Mouse (Mus musculus) hindbrain, embryonic 14.5 days (tissue): ENCODE data around the gene Zfp689. TPM values are rescaled to one million over a fixed set of nuclear protein-coding genes. Genes with fewer than 3 reads are reported as not detected.

Source experiments
- ATAC-seq: fragments of 200-750 bp; cut with Nextera tagmentation; 2 replicates; pipeline ENCODE4 v1.8.0; 2017; ENCODE audit warnings: moderate number of reproducible peaks, mild to moderate bottlenecking, moderate TSS enrichment, moderate library complexity; ENCODE audit not compliant: low FRiP score
- DNase-seq: peaks from one replicate; pipeline ENCODE4 v3.0.0-alpha.2; 2015; ENCODE audit warnings: low spot score
- H3K27ac ChIP-seq: fragments of 300-500 bp; sonication (generic); 2 replicates; pipeline ENCODE4 v1.5.1; 2014; ENCODE audit warnings: mild to moderate bottlenecking, moderate library complexity
- H3K27me3 ChIP-seq: fragments of 300-500 bp; sonication (generic); 2 replicates; pipeline ENCODE4 v1.6.1; 2014; ENCODE audit warnings: mild to moderate bottlenecking, low read length, mixed read lengths; ENCODE audit not compliant: control insufficient read depth, insufficient read depth
- H3K36me3 ChIP-seq: fragments of 300-500 bp; sonication (generic); replicated peaks from 2 replicates; pipeline ENCODE4 v1.6.1; 2014; ENCODE audit not compliant: control insufficient read depth, insufficient read depth
- H3K4me1 ChIP-seq: fragments of 300-500 bp; sonication (generic); replicated peaks from 2 replicates; pipeline ENCODE4 v1.6.1; 2014; ENCODE audit warnings: antibody characterized with exemption, low read length, mixed read lengths; ENCODE audit not compliant: control insufficient read depth, insufficient read depth
- H3K4me2 ChIP-seq: fragments of 300-500 bp; sonication (generic); replicated peaks from 2 replicates; pipeline ENCODE4 v1.6.1; 2014; ENCODE audit warnings: mild to moderate bottlenecking, moderate library complexity
- H3K4me3 ChIP-seq: fragments of 300-500 bp; sonication (generic); replicated peaks from 2 replicates; pipeline ENCODE4 v1.5.1; 2014; ENCODE audit warnings: mild to moderate bottlenecking, low read length
- H3K9ac ChIP-seq: fragments of 300-500 bp; sonication (generic); 2 replicates; pipeline ENCODE4 v1.6.1; 2014
- H3K9me3 ChIP-seq: fragments of 300-500 bp; sonication (generic); 2 replicates; pipeline ENCODE4 v1.6.1; 2016; ENCODE audit warnings: low read length; ENCODE audit not compliant: control insufficient read depth
- WGBS: fragments of 180-500 bp; shearing (Covaris S2); extraction: QIAGEN DNeasy Blood & Tissue Kit; methylation state at CpG from one replicate; pipeline ENCODE4 v1.1.7; 2014; 5-methylcytosine and 5-hydroxymethylcytosine counted together
- polyA plus RNA-seq: library from polyadenylated mRNA; unstranded; fragments of >200 nt; fragmentation: Nextera tagmentation; extraction: Ambion mirVana; gene quantifications from 2 replicates; pipeline ENCODE4 v1.2.1, GENCODE M21; 2014

Zfp689 gene
- polyA plus RNA-seq, 1 experiment from 2014 or later = 12.9 TPM

GRCm38 (mm10) chr7:127454905-127455304 lies 5.9 kb upstream of the Zfp689 start:
- no peaks in the 10 kb centered on the region for H3K27me3 ChIP-seq
- no peak overlapping the region for H3K9ac ChIP-seq
- H3K36me3 ChIP-seq = peaks cover 27% of the 10 kb centered on the region
- ATAC-seq (no peak), DNase-seq (no peak)
- no peak overlapping the region for H3K27ac ChIP-seq
- no peaks in the 10 kb centered on the region for H3K9me3 ChIP-seq
- no peak overlapping the region for H3K4me2 ChIP-seq
- H3K4me3 ChIP-seq = no peak overlapping the region
- peaks cover 29% of the 10 kb centered on the region for H3K4me1 ChIP-seq
- WGBS = 94% methylated on average over 7 of the region's 7 CpGs

DNA sequence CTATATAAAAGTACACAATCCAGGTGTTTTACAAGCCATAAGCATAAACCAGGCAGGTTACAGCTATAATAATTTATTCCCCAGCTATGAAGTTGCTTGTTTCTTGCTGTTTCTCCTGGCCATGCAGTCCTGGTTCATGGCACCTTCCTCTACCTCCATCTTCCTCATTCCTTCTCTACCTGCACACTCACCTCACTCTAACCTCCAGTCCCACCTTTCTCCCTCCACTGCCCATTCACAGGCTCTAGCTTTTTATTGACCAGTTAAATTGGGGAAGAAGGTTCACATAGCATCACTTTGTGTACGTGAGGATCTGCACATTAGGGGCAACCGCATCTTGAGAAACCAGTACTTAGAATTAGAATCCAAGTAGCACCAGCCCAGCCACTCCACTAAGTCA lies 4.1 kb upstream of the Zfp689 start:
- 99% methylated on average over 2 of the region's 2 CpGs for WGBS
- H3K4me3 ChIP-seq = no peak overlapping the region
- DNase-seq (no peak), ATAC-seq (no peak)
- H3K9ac ChIP-seq = no peak overlapping the region
- peaks cover 37% of the 10 kb centered on the region for H3K4me1 ChIP-seq
- no peaks in the 10 kb centered on the region for H3K9me3 ChIP-seq
- H3K36me3 ChIP-seq = peaks cover 21% of the 10 kb centered on the region
- H3K27ac ChIP-seq = no peak overlapping the region
- H3K4me2 ChIP-seq = no peak overlapping the region
- H3K27me3 ChIP-seq = no peaks in the 10 kb centered on the region

DNA sequence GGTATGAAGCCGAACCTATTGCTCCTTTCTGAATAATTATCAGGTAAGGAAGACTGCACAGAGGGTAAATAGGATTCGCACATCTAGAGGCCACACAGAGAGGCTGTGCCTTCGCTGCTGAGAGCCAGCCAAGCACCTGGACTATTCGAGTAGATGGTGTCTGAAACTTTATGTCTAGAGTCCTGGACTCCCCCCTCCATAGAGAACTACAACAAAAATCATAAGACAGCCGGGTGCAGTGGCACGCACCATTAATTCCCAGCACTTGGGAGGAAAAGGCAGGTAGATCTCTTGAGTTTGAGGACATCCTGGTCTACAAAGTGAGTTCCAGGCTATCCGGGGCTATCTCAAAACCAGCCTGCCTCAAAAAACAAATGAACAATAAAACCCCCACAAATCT lies 1.0 kb upstream of the Zfp689 start:
- peaks cover 22% of the 10 kb centered on the region for H3K36me3 ChIP-seq
- no peaks in the 10 kb centered on the region for H3K9me3 ChIP-seq
- H3K4me3 ChIP-seq = peak overlapping the region; percentile 81
- 82% methylated on average over 7 of the region's 7 CpGs for WGBS
- H3K4me1 ChIP-seq = peaks cover 43% of the 10 kb centered on the region
- H3K27me3 ChIP-seq = no peaks in the 10 kb centered on the region
- H3K27ac ChIP-seq = peak overlapping the region; percentile 95
- DNase-seq = no peak
- peak overlapping the region; percentile 62 for H3K4me2 ChIP-seq
- H3K9ac ChIP-seq = peak overlapping the region; percentile 92
- ATAC-seq = no peak

- WGBS = 91% methylated on average over 20 of the region's 20 CpGs
- ATAC-seq (no peak), DNase-seq (no peak)
- no peak overlapping the region for H3K4me2 ChIP-seq
- no peak overlapping the region for H3K27ac ChIP-seq
- H3K4me1 ChIP-seq = peaks cover 8% of the 10 kb centered on the region
- H3K27me3 ChIP-seq = no peaks in the 10 kb centered on the region
- H3K4me3 ChIP-seq = no peak overlapping the region
- H3K36me3 ChIP-seq = peaks cover 46% of the 10 kb centered on the region
- no peaks in the 10 kb centered on the region for H3K9me3 ChIP-seq
- no peak overlapping the region for H3K9ac ChIP-seq
Measured at GRCm38 (mm10) chr7:127443976-127444375, 5.0 kb downstream of the Zfp689 start.

DNA sequence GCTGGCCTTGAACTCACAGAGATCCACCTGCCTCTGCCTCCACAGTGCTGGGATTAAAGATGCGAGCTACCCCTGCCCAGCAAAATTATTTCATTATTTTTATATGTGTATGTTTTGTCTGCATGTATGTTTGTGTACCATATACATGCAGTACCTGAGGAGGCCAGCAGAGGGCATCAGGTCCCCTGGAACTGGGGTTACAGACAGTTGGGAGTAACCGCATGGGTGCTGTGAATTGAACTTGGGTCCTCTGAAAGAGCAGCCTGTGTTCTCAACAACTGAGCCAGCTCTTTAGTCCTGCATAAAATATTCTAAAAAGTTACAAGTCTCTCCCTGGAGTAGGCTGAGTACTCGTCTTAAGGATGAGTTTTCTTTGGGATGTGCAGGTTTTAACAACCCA lies 11.2 kb downstream of the Zfp689 start:
- Histone ChIP-seq H3K9me3 (no peaks in the 10 kb centered on the region), H3K9ac (no peak overlapping the region), H3K27me3 (no peaks in the 10 kb centered on the region), H3K4me2 (no peak overlapping the region), H3K27ac (no peak overlapping the region), H3K4me3 (no peak overlapping the region), H3K4me1 (no peaks in the 10 kb centered on the region), H3K36me3 (peaks cover 12% of the 10 kb centered on the region)
- 87% methylated on average over 3 of the region's 3 CpGs for WGBS
- DNase-seq = no peak
- ATAC-seq = no peak

- no peak for ATAC-seq
- H3K9ac ChIP-seq = no peak overlapping the region
- H3K4me3 ChIP-seq = no peak overlapping the region
- no peaks in the 10 kb centered on the region for H3K27me3 ChIP-seq
- WGBS = 92% methylated on average over 4 of the region's 4 CpGs
- H3K27ac ChIP-seq = no peak overlapping the region
- H3K4me1 ChIP-seq = no peaks in the 10 kb centered on the region
- no peaks in the 10 kb centered on the region for H3K9me3 ChIP-seq
- no peaks in the 10 kb centered on the region for H3K36me3 ChIP-seq
- no peak overlapping the region for H3K4me2 ChIP-seq
- no peak for DNase-seq
Measured at GRCm38 (mm10) chr7:127435206-127435605, 13.8 kb downstream of the Zfp689 start.

DNA sequence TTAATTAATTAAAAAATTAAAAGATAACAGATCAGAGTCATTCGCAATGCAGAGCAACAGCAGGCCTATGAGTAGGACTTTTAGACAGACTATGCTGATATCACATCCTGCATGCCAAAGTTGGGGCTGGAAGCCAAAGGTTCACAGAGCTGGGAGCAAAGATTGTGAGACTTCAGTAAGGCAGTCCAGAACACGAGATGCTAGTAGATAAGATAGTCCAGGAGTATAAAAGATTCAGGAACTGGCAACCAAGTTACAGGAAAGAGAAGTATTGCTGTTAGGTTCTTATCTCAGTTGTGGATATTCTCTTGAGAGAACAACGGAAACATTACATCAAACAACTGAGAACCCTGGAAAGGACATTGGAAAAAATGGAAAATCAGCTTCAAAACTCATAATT lies 22.6 kb downstream of the Zfp689 start:
- no peaks in the 10 kb centered on the region for H3K27me3 ChIP-seq
- no peak overlapping the region for H3K4me2 ChIP-seq

GRCm38 (mm10) chr7:127425911-127426310 lies 23.0 kb downstream of the Zfp689 start:
- Histone ChIP-seq H3K4me1 (peaks cover 10% of the 10 kb centered on the region), H3K27me3 (no peaks in the 10 kb centered on the region), H3K36me3 (no peaks in the 10 kb centered on the region), H3K9me3 (no peaks in the 10 kb centered on the region), H3K9ac (no peak overlapping the region), H3K27ac (no peak overlapping the region), H3K4me3 (no peak overlapping the region), H3K4me2 (no peak overlapping the region)
- DNase-seq = no peak
- WGBS = 88% methylated on average over 2 of the region's 2 CpGs
- no peak for ATAC-seq

More for the DNA sequence above, 22.6 kb downstream of the Zfp689 start:
- no peak overlapping the region for H3K9ac ChIP-seq
- H3K36me3 ChIP-seq = no peaks in the 10 kb centered on the region
- H3K4me1 ChIP-seq = peaks cover 5% of the 10 kb centered on the region
- no peak overlapping the region for H3K4me3 ChIP-seq
- no peaks in the 10 kb centered on the region for H3K9me3 ChIP-seq
- WGBS = 75% methylated on average over 3 of the region's 3 CpGs
- no peak for ATAC-seq
- H3K27ac ChIP-seq = no peak overlapping the region
- DNase-seq = no peak

DNA sequence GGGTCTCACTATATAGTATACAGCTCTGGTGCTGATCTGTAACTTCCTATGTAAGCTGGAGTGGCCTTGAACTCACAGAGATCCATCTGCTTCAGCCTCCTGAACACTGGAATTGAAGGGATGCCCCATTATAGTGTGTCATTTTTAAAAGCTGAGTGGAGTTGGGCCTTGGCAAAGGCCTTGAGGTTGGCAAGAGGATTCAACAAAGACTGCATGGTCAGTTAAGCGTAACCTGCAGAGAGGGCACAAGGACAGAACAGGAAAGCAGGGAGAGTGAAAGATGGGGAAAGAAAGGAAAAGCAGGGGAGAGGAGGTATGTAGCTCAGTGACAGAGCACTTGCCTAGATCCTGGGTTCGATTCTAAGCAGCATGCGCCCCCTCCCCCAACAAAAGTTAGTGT lies 23.7 kb downstream of the Zfp689 start:
- no peak overlapping the region for H3K4me3 ChIP-seq
- H3K4me2 ChIP-seq = no peak overlapping the region
- no peak overlapping the region for H3K27ac ChIP-seq
- DNase-seq = no peak
- H3K9ac ChIP-seq = no peak overlapping the region
- peaks cover 13% of the 10 kb centered on the region for H3K4me1 ChIP-seq
- no peaks in the 10 kb centered on the region for H3K9me3 ChIP-seq
- H3K36me3 ChIP-seq = no peaks in the 10 kb centered on the region
- H3K27me3 ChIP-seq = no peaks in the 10 kb centered on the region
- no peak for ATAC-seq
- 89% methylated on average over 3 of the region's 3 CpGs for WGBS

DNA sequence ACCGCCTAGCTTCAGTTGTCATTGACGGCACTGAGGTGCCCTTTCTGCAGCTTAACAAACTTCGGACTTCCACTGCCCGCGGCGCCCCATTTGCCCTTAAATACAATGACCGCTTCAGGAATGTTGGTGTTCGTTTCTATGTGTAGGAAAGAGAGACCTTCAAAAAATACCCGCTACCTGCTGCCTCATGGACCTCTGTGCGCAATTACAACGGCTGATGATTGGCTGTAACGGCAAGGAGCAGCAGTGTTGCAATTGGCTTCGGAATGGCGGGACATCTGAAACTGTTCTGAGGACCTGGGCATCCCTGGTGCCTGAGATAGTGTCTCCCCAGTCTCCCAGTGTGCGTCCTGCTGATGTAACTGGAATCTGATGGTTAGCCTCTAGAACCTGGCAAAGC lies 26.7 kb downstream of the Zfp689 start:
- peak overlapping the region; percentile 90 for H3K9ac ChIP-seq
- H3K4me1 ChIP-seq = peaks cover 13% of the 10 kb centered on the region
- H3K4me2 ChIP-seq = peak overlapping the region; percentile 99
- H3K27me3 ChIP-seq = no peaks in the 10 kb centered on the region
- DNase-seq (peak; percentile 61), ATAC-seq (peak; percentile 61; the same call in 1 of the 2 replicates)
- WGBS = under 1% methylated on average over 15 of the region's 15 CpGs
- peak overlapping the region; percentile 90 for H3K27ac ChIP-seq
- H3K9me3 ChIP-seq = no peaks in the 10 kb centered on the region
- peak overlapping the region; percentile 82 for H3K4me3 ChIP-seq
- peaks cover 8% of the 10 kb centered on the region for H3K36me3 ChIP-seq
